Mouse (Mus musculus): ENCODE data around the gene Brap.
"Not testable (repeated sequence)": the region's sequence is repeated elsewhere in the genome, so short reads cannot be mapped to it uniquely, and the experiment has no call there.

Brap gene

GRCm38 (mm10) chr5:121668411-121668810 lies 8.0 kb downstream of the Brap start:
- DNase-seq (ENCODE audit: low read depth, low spot score), result no peak

- DNase-seq (ENCODE audit: low read depth, low spot score), result no peak
Observed at GRCm38 (mm10) chr5:121670412-121670811, 10.0 kb downstream of the Brap start.

- no peak for DNase-seq (ENCODE audit: low read depth, low spot score)
Observed at GRCm38 (mm10) chr5:121682250-121682649, 21.9 kb downstream of the Brap start.

- no peak for DNase-seq (ENCODE audit: low read depth, low spot score)
Observed at GRCm38 (mm10) chr5:121685495-121685894, 25.1 kb downstream of the Brap start.

- no peak for DNase-seq (ENCODE audit: low read depth, low spot score)
Observed at GRCm38 (mm10) chr5:121686113-121686898, 25.9 kb downstream of the Brap start.

- DNase-seq (ENCODE audit: low read depth, low spot score), result no peak
Observed at GRCm38 (mm10) chr5:121690482-121691211, 30.3 kb downstream of the Brap start.

GRCm38 (mm10) chr5:121691436-121691835 lies 31.1 kb downstream of the Brap start:
- DNase-seq (ENCODE audit: low read depth, low spot score), result not testable (repeated sequence)

- no peak for DNase-seq (ENCODE audit: low read depth, low spot score)
Observed at GRCm38 (mm10) chr5:121692897-121693296, 32.5 kb downstream of the Brap start.

- DNase-seq (ENCODE audit: low read depth, low spot score), result no peak
Observed at GRCm38 (mm10) chr5:121696761-121697160, 36.4 kb downstream of the Brap start.

- DNase-seq (ENCODE audit: low read depth, low spot score), result no peak
Observed at GRCm38 (mm10) chr5:121699891-121700290, 39.5 kb downstream of the Brap start.

- no peak for DNase-seq (ENCODE audit: low read depth, low spot score)
Observed at GRCm38 (mm10) chr5:121700496-121700895, 40.1 kb downstream of the Brap start.

- DNase-seq (ENCODE audit: low read depth, low spot score), result no peak
Observed at GRCm38 (mm10) chr5:121701111-121701769, 40.9 kb downstream of the Brap start.

- DNase-seq (ENCODE audit: low read depth, low spot score), result no peak
Observed at GRCm38 (mm10) chr5:121703341-121703740, 43.0 kb downstream of the Brap start.

- no peak for DNase-seq (ENCODE audit: low read depth, low spot score)
Observed at GRCm38 (mm10) chr5:121704512-121705248, 44.3 kb downstream of the Brap start.

GRCm38 (mm10) chr5:121710402-121710801 lies 50.0 kb downstream of the Brap start:
- DNase-seq (ENCODE audit: low read depth, low spot score), result no peak

GRCm38 (mm10) chr5:121710851-121711173 lies 50.4 kb downstream of the Brap start:
- DNase-seq (ENCODE audit: low read depth, low spot score), result peak; percentile 34

- DNase-seq (ENCODE audit: low read depth, low spot score), result peak; percentile 67
Observed at GRCm38 (mm10) chr5:121711174-121711927, 51.0 kb downstream of the Brap start, which contains the start of gene Atxn2. TSS of gene Atxn2 (plus strand) at chr5:121711337.

- no peak for DNase-seq (ENCODE audit: low read depth, low spot score)
Observed at GRCm38 (mm10) chr5:121711928-121712231, 51.5 kb downstream of the Brap start.

GRCm38 (mm10) chr5:121712232-121712933 lies 52.0 kb downstream of the Brap start:
- DNase-seq (ENCODE audit: low read depth, low spot score), result no peak

- DNase-seq (ENCODE audit: low read depth, low spot score), result no peak
Observed at GRCm38 (mm10) chr5:121712934-121713538, 52.7 kb downstream of the Brap start.

Data from WW6 (cell line).